Mouse (Mus musculus) lung, postnatal 0 days (tissue): ENCODE measurements around the gene Stat5a.

Source experiments
- CTCF ChIP-seq: IDR thresholded peaks from 2 replicates; pipeline ENCODE4 v1.5.1; 2016; ENCODE audit warnings: antibody characterized with exemption, mild to moderate bottlenecking
- EP300 ChIP-seq: IDR thresholded peaks from 2 replicates; pipeline ENCODE4 v1.6.1; 2016; ENCODE audit warnings: antibody characterized with exemption, mild to moderate bottlenecking, control low read depth

- TF ChIP-seq CTCF (no peak), EP300 (no peak)
Measured at GRCm38 (mm10) chr11:100820047-100820446, 39.1 kb upstream of the Stat5a start.
